Mouse (Mus musculus): ENCODE measurements at regions not wholly inside any gene's neighbourhood (a gene's known extent, or its start where the extent isn't known, plus 50 kb on each side); places are given as distances from the start of the nearest gene placed in this dataset.

DNA sequence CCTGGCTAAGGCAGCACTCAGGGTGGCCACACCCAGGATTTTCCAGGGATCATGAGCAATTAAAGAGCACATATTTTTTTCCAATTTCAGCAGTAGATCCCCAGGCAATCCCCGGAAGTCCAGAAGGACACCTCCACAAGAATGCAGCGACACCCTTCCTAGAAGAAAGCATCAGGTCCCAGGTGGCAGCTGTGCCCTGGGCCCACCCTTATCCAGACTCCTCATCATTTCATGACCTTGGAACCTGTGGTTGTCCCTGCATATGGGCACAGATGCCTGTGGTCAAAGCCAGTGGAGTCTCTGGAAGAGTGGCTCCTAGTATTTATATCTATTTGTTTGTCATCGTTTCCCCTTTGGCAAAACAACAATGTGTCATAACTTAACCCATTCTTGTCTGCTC is 120.8 kb downstream of the Sox11 start:
- Histone ChIP-seq H3K27me3 (ENCODE audit: control insufficient read depth, insufficient read depth, low read length) (no peaks in the 10 kb centered on the region), H3K4me1 (ENCODE audit: control insufficient read depth, insufficient read depth, insufficient read length) (no peaks in the 10 kb centered on the region), H3K36me3 (ENCODE audit: control insufficient read depth, insufficient read depth, low read length) (no peaks in the 10 kb centered on the region), H3K27ac (ENCODE audit: insufficient read depth, low read length) (no peak overlapping the region), H3K4me3 (ENCODE audit: extremely low read depth, insufficient read depth, insufficient read length) (no peak overlapping the region)
- TF ChIP-seq CTCF (IDR thresholded peaks at IDR 0.05; ENCODE audit: extremely low read depth, insufficient read depth, insufficient read length, insufficient replicate concordance) (no peak), POLR2A (IDR thresholded peaks at IDR 0.05; ENCODE audit: low read depth, low read length) (no peak)
- no peak for DNase-seq (ENCODE audit: low read depth in 1 of 2, low spot score in 2 of 2)
- WGBS = 82% methylated on average over 3 of the region's 3 CpGs

GRCm38 (mm10) chr12:27201191-27201590 is 141.2 kb downstream of the Sox11 start:
- TF ChIP-seq CTCF (IDR thresholded peaks at IDR 0.05; ENCODE audit: extremely low read depth, insufficient read depth, insufficient read length, insufficient replicate concordance) = no peak
- no peak for TF ChIP-seq POLR2A (IDR thresholded peaks at IDR 0.05; ENCODE audit: low read depth, low read length)
- H3K27ac ChIP-seq (ENCODE audit: insufficient read depth, low read length) = no peak overlapping the region
- DNase-seq (ENCODE audit: low read depth in 1 of 2, low spot score in 2 of 2) = no peak
- no peaks in the 10 kb centered on the region for H3K4me1 ChIP-seq (ENCODE audit: control insufficient read depth, insufficient read depth, insufficient read length)
- H3K4me3 ChIP-seq (ENCODE audit: extremely low read depth, insufficient read depth, insufficient read length) = no peak overlapping the region
- 18% methylated on average over 7 of the region's 7 CpGs for WGBS
- no peaks in the 10 kb centered on the region for H3K27me3 ChIP-seq (ENCODE audit: control insufficient read depth, insufficient read depth, low read length)
- H3K36me3 ChIP-seq (ENCODE audit: control insufficient read depth, insufficient read depth, low read length) = no peaks in the 10 kb centered on the region

GRCm38 (mm10) chr12:27194001-27194400 is 148.4 kb downstream of the Sox11 start:
- H3K4me1 ChIP-seq (ENCODE audit: control insufficient read depth, insufficient read depth, insufficient read length) = no peaks in the 10 kb centered on the region
- DNase-seq (ENCODE audit: low read depth in 1 of 2, low spot score in 2 of 2) = no peak
- H3K36me3 ChIP-seq (ENCODE audit: control insufficient read depth, insufficient read depth, low read length) = no peaks in the 10 kb centered on the region
- H3K27ac ChIP-seq (ENCODE audit: insufficient read depth, low read length) = no peak overlapping the region
- H3K4me3 ChIP-seq (ENCODE audit: extremely low read depth, insufficient read depth, insufficient read length) = no peak overlapping the region
- no peaks in the 10 kb centered on the region for H3K27me3 ChIP-seq (ENCODE audit: control insufficient read depth, insufficient read depth, low read length)
- TF ChIP-seq POLR2A (IDR thresholded peaks at IDR 0.05; ENCODE audit: low read depth, low read length) (no peak), CTCF (IDR thresholded peaks at IDR 0.05; ENCODE audit: extremely low read depth, insufficient read depth, insufficient read length, insufficient replicate concordance) (no peak)

DNA sequence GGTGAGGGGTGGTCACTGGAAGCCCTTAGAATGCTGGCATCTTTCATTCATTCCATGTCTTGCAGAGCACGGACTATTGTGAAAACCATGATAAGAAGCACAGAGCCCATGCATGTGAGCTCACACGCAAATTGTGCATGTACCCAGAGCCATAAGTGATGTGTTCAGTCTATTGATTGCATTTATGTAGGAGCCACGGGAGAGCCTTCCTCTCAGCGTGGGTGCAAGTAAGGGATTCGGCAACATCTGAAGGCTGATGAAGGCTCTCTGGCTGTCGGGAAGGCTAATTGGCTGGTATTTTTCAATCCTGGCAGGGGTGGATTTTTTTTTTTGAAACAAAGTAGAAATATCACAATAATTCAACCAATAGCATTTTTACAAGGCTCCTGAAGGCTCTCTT is 150.5 kb downstream of the Sox11 start:
- no peak overlapping the region for H3K27ac ChIP-seq (ENCODE audit: insufficient read depth, low read length)

GRCm38 (mm10) chr12:27187480-27187879 is 154.9 kb downstream of the Sox11 start:
- TF ChIP-seq CTCF (IDR thresholded peaks at IDR 0.05; ENCODE audit: extremely low read depth, insufficient read depth, insufficient read length, insufficient replicate concordance) = no peak
- TF ChIP-seq POLR2A (IDR thresholded peaks at IDR 0.05; ENCODE audit: low read depth, low read length) = no peak
- WGBS = 85% methylated on average over 3 of the region's 3 CpGs

More for the DNA sequence above, 150.5 kb downstream of the Sox11 start:
- DNase-seq (ENCODE audit: low read depth in 1 of 2, low spot score in 2 of 2) = no peak
- no peak overlapping the region for H3K4me3 ChIP-seq (ENCODE audit: extremely low read depth, insufficient read depth, insufficient read length)
- no peaks in the 10 kb centered on the region for H3K27me3 ChIP-seq (ENCODE audit: control insufficient read depth, insufficient read depth, low read length)
- no peaks in the 10 kb centered on the region for H3K4me1 ChIP-seq (ENCODE audit: control insufficient read depth, insufficient read depth, insufficient read length)
- 92% methylated on average over 6 of the region's 6 CpGs for WGBS
- no peaks in the 10 kb centered on the region for H3K36me3 ChIP-seq (ENCODE audit: control insufficient read depth, insufficient read depth, low read length)
- TF ChIP-seq POLR2A (IDR thresholded peaks at IDR 0.05; ENCODE audit: low read depth, low read length) (no peak), CTCF (IDR thresholded peaks at IDR 0.05; ENCODE audit: extremely low read depth, insufficient read depth, insufficient read length, insufficient replicate concordance) (no peak)

DNA sequence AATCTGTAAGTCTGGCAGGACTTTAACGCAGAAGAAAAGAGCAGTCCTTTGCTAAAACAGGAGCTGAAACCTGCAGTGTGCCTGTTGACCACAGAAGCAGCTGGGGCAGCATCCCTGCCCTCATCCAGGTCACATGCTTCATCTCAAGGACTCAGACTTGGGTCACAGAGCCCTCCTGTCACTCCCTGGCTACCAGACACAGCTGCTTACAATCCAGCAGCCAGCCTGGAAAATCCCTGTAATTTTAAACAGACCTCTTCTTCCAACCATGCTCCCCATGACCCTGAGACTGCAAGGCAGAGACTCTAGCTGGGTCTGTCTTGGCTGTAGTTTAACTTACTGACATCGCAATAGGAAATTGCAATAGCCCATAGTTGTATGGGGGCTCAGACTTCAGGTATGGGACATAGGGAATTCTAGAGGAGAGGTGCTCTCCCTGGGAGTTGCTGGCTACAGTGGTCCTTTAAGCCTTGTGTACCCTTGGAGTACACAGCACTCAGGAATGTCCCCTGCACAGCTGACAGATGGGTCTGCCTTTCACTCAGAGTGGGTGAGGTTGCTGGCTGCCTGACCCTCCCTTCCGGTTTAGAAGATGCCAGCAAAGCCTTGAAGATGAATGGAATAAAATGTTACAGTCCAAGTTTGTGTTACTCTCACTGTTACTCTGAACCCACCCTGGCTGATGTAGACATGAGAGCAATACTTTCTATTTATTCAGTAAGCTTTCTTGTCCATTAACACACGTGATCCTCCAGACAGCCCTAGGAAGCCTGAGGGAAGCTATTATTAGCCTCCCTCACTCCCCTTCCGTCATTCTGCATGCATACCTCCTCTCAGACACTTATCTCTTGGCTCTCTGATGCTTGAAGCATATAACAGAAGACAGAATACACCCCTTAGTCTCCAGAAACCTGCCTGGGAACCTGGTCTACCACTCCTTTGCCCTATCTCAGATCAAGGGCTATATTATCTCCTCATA is 159.7 kb downstream of the Sox11 start:
- WGBS = 62% methylated on average over 5 of the region's 5 CpGs
- DNase-seq (ENCODE audit: low read depth in 1 of 2, low spot score in 2 of 2) = no peak
- H3K36me3 ChIP-seq (ENCODE audit: control insufficient read depth, insufficient read depth, low read length) = no peaks in the 10 kb centered on the region
- no peaks in the 10 kb centered on the region for H3K27me3 ChIP-seq (ENCODE audit: control insufficient read depth, insufficient read depth, low read length)
- no peaks in the 10 kb centered on the region for H3K4me1 ChIP-seq (ENCODE audit: control insufficient read depth, insufficient read depth, insufficient read length)
- no peak overlapping the region for H3K4me3 ChIP-seq (ENCODE audit: extremely low read depth, insufficient read depth, insufficient read length)
- no peak overlapping the region for H3K27ac ChIP-seq (ENCODE audit: insufficient read depth, low read length)
- no peak for TF ChIP-seq POLR2A (IDR thresholded peaks at IDR 0.05; ENCODE audit: low read depth, low read length)
- TF ChIP-seq CTCF (IDR thresholded peaks at IDR 0.05; ENCODE audit: extremely low read depth, insufficient read depth, insufficient read length, insufficient replicate concordance) = no peak

More at GRCm38 (mm10) chr12:27187480-27187879, 154.9 kb downstream of the Sox11 start:
- Histone ChIP-seq H3K27ac (ENCODE audit: insufficient read depth, low read length) (no peak overlapping the region), H3K27me3 (ENCODE audit: control insufficient read depth, insufficient read depth, low read length) (no peaks in the 10 kb centered on the region), H3K4me3 (ENCODE audit: extremely low read depth, insufficient read depth, insufficient read length) (no peak overlapping the region), H3K4me1 (ENCODE audit: control insufficient read depth, insufficient read depth, insufficient read length) (no peaks in the 10 kb centered on the region), H3K36me3 (ENCODE audit: control insufficient read depth, insufficient read depth, low read length) (no peaks in the 10 kb centered on the region)
- DNase-seq (ENCODE audit: low read depth in 1 of 2, low spot score in 2 of 2) = no peak

DNA sequence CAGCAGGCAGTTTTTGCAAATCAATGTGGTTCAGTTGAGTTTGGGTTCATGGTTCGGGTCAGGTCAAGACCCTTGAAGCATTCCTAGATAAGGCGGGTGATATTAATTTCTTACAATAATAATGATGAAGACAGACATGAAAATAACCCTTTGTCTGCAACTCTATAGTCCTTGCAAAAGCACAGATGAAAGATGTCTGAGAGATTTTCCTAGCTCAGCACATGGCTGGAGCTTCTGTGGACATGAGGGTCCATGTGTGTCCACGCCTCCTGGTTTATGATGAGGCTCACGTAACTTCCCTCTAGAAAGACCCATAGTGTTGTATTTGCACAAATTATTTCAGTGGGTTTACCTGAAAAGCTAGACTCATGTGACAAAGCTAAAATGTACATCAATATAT is 168.8 kb downstream of the Sox11 start:
- H3K27ac ChIP-seq (ENCODE audit: insufficient read depth, low read length) = no peak overlapping the region
- no peak for DNase-seq (ENCODE audit: low read depth in 1 of 2, low spot score in 2 of 2)
- 89% methylated on average over 4 of the region's 4 CpGs for WGBS
- H3K4me1 ChIP-seq (ENCODE audit: control insufficient read depth, insufficient read depth, insufficient read length) = no peaks in the 10 kb centered on the region
- H3K4me3 ChIP-seq (ENCODE audit: extremely low read depth, insufficient read depth, insufficient read length) = no peak overlapping the region
- TF ChIP-seq POLR2A (IDR thresholded peaks at IDR 0.05; ENCODE audit: low read depth, low read length) (no peak), CTCF (IDR thresholded peaks at IDR 0.05; ENCODE audit: extremely low read depth, insufficient read depth, insufficient read length, insufficient replicate concordance) (no peak)
- no peaks in the 10 kb centered on the region for H3K36me3 ChIP-seq (ENCODE audit: control insufficient read depth, insufficient read depth, low read length)
- no peaks in the 10 kb centered on the region for H3K27me3 ChIP-seq (ENCODE audit: control insufficient read depth, insufficient read depth, low read length)
